Mouse (Mus musculus) lung, postnatal 0 days (tissue): ENCODE data around the gene Mtmr6. TPM values are rescaled to one million over a fixed set of nuclear protein-coding genes. Genes with fewer than 3 reads are reported as not detected.
A peak's percentile ranks its signal among the peaks of the same experiment; 100 is the strongest.

Experiments
- ATAC-seq: fragments of 200-750 bp; cut with Nextera tagmentation; 2 replicates; pipeline ENCODE4 v1.8.0; 2017; ENCODE audit warnings: moderate library complexity
- DNase-seq: peaks from one replicate; pipeline ENCODE4 v3.0.0-alpha.2; 2016; ENCODE audit warnings: low spot score
- H3K27ac ChIP-seq: fragments of 300-500 bp; sonication (generic); 2 replicates; pipeline ENCODE4 v1.5.1; 2014; ENCODE audit warnings: antibody characterized with exemption, mild to moderate bottlenecking, low read length, mixed read lengths
- H3K27me3 ChIP-seq: fragments of 300-500 bp; sonication (generic); replicated peaks from 2 replicates; pipeline ENCODE4 v1.6.1; 2014; ENCODE audit warnings: low read length, mixed read lengths; ENCODE audit not compliant: insufficient read depth
- H3K36me3 ChIP-seq: fragments of 300-500 bp; sonication (generic); 2 replicates; pipeline ENCODE4 v1.6.1; 2014; ENCODE audit warnings: low read length, mixed read lengths; ENCODE audit not compliant: insufficient read depth
- H3K4me1 ChIP-seq: fragments of 300-500 bp; sonication (generic); 2 replicates; pipeline ENCODE4 v1.6.1; 2014; ENCODE audit warnings: antibody characterized with exemption, low read depth, low read length, mixed read lengths; ENCODE audit not compliant: insufficient read depth
- H3K4me2 ChIP-seq: fragments of 300-500 bp; sonication (generic); replicated peaks from 2 replicates; pipeline ENCODE4 v1.6.1; 2014; ENCODE audit warnings: low read depth, mild to moderate bottlenecking, low read length, moderate library complexity, mixed read lengths
- H3K4me3 ChIP-seq: fragments of 300-500 bp; sonication (generic); 2 replicates; pipeline ENCODE4 v1.5.1; 2014; ENCODE audit warnings: low read depth, low read length
- H3K9ac ChIP-seq: fragments of 300-500 bp; sonication (generic); replicated peaks from 2 replicates; pipeline ENCODE4 v1.6.1; 2014; ENCODE audit warnings: low read depth, mild to moderate bottlenecking
- H3K9me3 ChIP-seq: fragments of 300-500 bp; sonication (generic); 2 replicates; pipeline ENCODE4 v1.6.1; 2016; ENCODE audit warnings: low read length, mixed read lengths
- CTCF ChIP-seq: IDR thresholded peaks from 2 replicates; pipeline ENCODE4 v1.5.1; 2016; ENCODE audit warnings: antibody characterized with exemption, mild to moderate bottlenecking
- EP300 ChIP-seq: IDR thresholded peaks from 2 replicates; pipeline ENCODE4 v1.6.1; 2016; ENCODE audit warnings: antibody characterized with exemption, mild to moderate bottlenecking, control low read depth
- WGBS: fragments of 180-500 bp; shearing (Covaris S2); extraction: QIAGEN DNeasy Blood & Tissue Kit; methylation state at CpG from one replicate; pipeline ENCODE4 v1.1.7; 2014; 5-methylcytosine and 5-hydroxymethylcytosine counted together
- polyA plus RNA-seq: library from polyadenylated mRNA; unstranded; fragments of >200 nt; fragmentation: Nextera tagmentation; extraction: Ambion mirVana; gene quantifications from 2 replicates; pipeline ENCODE4 v1.2.1, GENCODE M21; 2015

Mtmr6 gene
- 39.7 and 42.7 TPM in 2 replicates for polyA plus RNA-seq

DNA sequence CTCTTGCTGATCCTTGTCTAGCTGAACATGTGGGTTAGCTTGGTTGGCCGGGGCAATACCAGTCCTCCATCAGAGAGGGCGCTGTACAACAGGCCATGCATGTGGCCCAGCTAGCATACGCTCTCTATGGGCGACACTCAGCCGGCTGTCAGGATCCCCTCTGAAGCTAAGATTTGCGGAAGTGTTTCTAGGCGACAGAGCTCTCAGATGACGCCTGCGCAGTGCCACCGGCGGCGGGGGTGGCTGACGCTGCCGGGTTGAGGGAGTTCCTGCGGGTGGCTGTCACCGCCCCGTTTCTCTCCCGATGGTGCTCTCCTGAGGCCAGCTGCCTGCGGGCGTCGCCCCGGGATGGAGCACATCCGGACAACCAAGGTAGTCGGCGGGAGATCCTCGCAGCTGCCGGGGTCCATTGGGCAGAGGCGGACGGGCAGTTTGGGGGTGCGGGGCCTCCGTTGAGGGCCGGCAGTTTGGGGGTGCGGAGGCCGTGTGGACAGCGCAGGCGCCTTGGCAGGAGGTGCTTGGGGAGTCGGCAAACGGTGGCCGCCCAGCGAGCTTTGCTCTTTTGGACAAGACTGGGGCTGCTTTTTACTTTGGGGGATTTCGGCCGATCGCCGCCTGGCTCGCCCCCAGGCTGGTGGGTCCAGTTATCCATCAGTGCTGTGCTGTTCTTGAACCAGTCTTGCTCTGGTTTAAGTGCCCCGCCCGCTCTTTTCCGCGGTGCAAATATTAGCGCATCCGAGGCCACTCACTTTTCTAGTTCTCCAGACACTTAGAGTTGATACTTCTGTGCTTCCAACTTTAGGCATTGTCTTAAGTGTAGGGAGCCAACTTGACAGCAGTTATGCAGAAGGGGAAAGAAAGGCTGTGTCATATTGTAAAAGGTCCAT, at the start of gene Mtmr6:
Gene Mtmr6 (plus strand): TSS at position 239 of the 887 bp plus-strand sequence.
- ATAC-seq (peak; percentile 100), DNase-seq (peak; percentile 99)
- Histone ChIP-seq H3K27ac (peak within 1 kb of the TSS; percentile 79), H3K4me2 (peak within 1 kb of the TSS; percentile 72), H3K9me3 (no peaks in the 10 kb centered on the region), H3K9ac (peak within 1 kb of the TSS; percentile 51), H3K4me3 (peak within 1 kb of the TSS; percentile 75), H3K4me1 (peaks cover 3% of the 10 kb centered on the region; the same call in 1 of the 2 replicates), H3K36me3 (no peaks in the 10 kb centered on the region), H3K27me3 (no peaks in the 10 kb centered on the region)
- TF ChIP-seq CTCF: peak; percentile 99
- no peak for TF ChIP-seq EP300
- under 1% methylated on average over 48 of the region's 51 CpGs for WGBS

DNA sequence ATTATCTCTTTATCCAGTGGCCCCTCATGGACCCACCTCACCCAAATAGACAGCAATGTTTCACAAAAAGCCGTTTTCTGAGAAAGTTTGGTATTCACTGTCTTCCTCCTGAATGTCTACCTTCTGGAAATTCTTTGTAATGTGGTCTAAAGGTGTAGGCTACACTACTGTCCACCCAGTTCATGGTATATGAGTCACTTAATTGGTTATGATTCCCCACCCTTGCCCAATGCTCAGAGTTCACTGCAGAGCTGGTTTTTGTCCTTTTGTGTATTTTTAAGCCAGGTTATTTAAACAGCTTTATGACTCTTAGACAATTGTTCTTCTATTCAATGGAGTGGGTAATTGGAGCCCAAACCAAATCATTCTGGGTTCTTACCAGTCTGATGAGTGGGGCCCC, 48.9 kb upstream of the Mtmr6 start:
- no peak for TF ChIP-seq CTCF
- TF ChIP-seq EP300: no peak
- Histone ChIP-seq H3K9ac (no peak overlapping the region), H3K36me3 (peaks cover 7% of the 10 kb centered on the region; the same call in 1 of the 2 replicates), H3K27me3 (no peaks in the 10 kb centered on the region), H3K4me2 (no peak overlapping the region), H3K9me3 (no peaks in the 10 kb centered on the region), H3K27ac (no peak overlapping the region), H3K4me3 (no peak overlapping the region), H3K4me1 (no peaks in the 10 kb centered on the region)
- ATAC-seq (no peak), DNase-seq (no peak)
- 98% methylated on average over 1 of the region's 1 CpGs for WGBS

DNA sequence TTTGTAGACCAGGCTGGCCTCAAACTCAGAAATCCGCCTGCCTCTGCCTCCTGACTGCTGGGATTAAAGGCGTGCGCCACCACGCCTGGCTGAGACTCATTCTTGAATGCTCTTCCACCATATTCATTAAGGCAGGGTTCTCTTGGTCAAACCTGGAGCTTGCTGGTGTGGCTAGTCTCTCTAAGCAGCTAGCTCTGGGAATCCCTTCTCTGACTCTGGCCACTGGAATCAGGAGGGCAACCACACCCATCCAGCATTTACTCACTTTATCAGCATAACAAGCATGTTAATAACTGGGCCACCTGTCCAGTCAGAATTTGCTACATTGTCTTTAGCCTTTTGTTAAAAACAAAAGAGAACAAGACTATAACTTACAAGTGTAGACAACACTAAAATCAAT, 47.4 kb upstream of the Mtmr6 start:
- no peaks in the 10 kb centered on the region for H3K4me1 ChIP-seq
- H3K4me2 ChIP-seq: no peak overlapping the region
- H3K9ac ChIP-seq: no peak overlapping the region
- peaks cover 7% of the 10 kb centered on the region; the same call in 1 of the 2 replicates for H3K36me3 ChIP-seq
- no peak for DNase-seq
- H3K4me3 ChIP-seq: no peak overlapping the region
- ATAC-seq: no peak
- no peak overlapping the region for H3K27ac ChIP-seq
- H3K27me3 ChIP-seq: no peaks in the 10 kb centered on the region
- TF ChIP-seq EP300 (no peak), CTCF (no peak)
- 98% methylated on average over 4 of the region's 4 CpGs for WGBS
- no peaks in the 10 kb centered on the region for H3K9me3 ChIP-seq

DNA sequence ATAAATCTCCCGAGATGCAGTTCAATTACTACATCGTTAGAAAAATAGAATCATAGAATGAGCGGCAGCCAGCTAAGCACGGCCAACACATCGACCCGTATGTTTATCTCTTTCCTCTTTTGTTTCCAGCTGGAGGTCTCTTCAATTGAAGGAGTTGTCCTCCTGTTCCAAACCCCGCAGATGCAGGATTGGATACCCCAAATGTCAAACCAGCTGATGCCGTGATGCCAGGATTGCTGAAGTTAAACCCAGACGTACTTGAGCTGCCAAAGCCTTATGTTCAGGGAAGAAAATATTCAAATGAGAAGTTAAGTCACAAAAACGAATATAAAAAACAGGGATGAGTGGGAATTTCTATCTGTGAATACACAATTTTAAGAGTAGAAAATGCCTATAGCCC, 45.1 kb upstream of the Mtmr6 start:
- Histone ChIP-seq H3K4me1 (no peaks in the 10 kb centered on the region), H3K4me2 (no peak overlapping the region), H3K4me3 (no peak overlapping the region), H3K36me3 (peaks cover 7% of the 10 kb centered on the region; the same call in 1 of the 2 replicates), H3K27ac (no peak overlapping the region), H3K9me3 (no peaks in the 10 kb centered on the region), H3K9ac (no peak overlapping the region), H3K27me3 (no peaks in the 10 kb centered on the region)
- TF ChIP-seq EP300 (no peak), CTCF (no peak)
- no peak for ATAC-seq
- DNase-seq: no peak
- 88% methylated on average over 10 of the region's 10 CpGs for WGBS

DNA sequence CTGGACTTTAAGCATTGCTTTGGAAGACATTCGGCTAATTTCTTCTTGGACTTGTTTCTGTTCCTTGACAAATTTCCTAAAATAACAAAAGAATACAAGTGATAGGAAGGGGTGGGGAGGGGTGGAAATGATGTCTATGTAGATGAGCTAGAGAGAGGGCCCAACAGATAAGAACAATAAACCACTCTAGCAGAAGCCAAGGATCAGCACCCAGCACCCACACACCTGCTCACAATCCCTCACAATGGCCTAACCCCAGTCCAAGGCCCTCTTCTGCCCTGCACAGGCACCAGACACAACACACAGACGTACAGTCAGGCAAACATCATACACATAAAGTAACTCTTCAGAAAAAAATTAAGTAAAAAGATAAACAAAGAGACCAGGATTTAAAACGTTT, 26.5 kb upstream of the Mtmr6 start:
- Histone ChIP-seq H3K4me2 (no peak overlapping the region), H3K36me3 (peaks cover 8% of the 10 kb centered on the region), H3K27me3 (no peaks in the 10 kb centered on the region), H3K4me1 (no peaks in the 10 kb centered on the region), H3K27ac (no peak overlapping the region), H3K4me3 (no peak overlapping the region), H3K9me3 (no peaks in the 10 kb centered on the region), H3K9ac (no peak overlapping the region)
- no peak for DNase-seq
- no peak for TF ChIP-seq CTCF
- TF ChIP-seq EP300: no peak
- 71% methylated on average over 3 of the region's 3 CpGs for WGBS
- no peak for ATAC-seq

DNA sequence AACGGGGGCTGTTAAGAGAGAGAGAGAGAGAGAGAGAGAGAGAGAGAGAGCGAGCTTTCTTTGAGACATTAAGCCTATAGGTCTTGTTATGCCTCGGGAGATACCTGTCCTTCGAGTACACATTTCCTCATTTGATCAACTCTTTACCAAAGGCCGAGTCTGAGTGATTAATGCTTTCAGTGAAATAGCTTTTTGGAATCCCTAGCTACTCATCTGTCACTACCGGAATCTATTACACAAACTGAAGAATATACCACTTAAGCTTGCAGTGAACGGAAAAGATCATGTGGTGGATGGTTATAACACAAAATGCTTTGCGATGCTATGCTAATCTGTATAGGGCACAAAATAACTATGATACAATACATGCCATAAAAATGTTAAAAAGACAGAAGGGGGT, 14.7 kb upstream of the Mtmr6 start:
- H3K27ac ChIP-seq: no peak overlapping the region
- H3K4me2 ChIP-seq: peak overlapping the region; percentile 80
- 6% methylated on average over 8 of the region's 8 CpGs for WGBS
- H3K9me3 ChIP-seq: no peaks in the 10 kb centered on the region
- DNase-seq (peak; percentile 10), ATAC-seq (no peak)
- H3K27me3 ChIP-seq: no peaks in the 10 kb centered on the region
- peaks cover 3% of the 10 kb centered on the region; the same call in 1 of the 2 replicates for H3K4me1 ChIP-seq
- peak overlapping the region; percentile 76 for H3K4me3 ChIP-seq
- H3K36me3 ChIP-seq: no peaks in the 10 kb centered on the region
- TF ChIP-seq CTCF (no peak), EP300 (no peak)
- H3K9ac ChIP-seq: peak overlapping the region; percentile 91
